Mouse (Mus musculus) layer of hippocampus, adult 9-11 months (tissue): ENCODE measurements at regions not wholly inside any gene's neighbourhood (a gene's known extent, or its start where the extent isn't known, plus 50 kb on each side); places are given as distances from the start of the nearest gene placed in this dataset.

Experiments used
- DNase-seq: peaks from one replicate; pipeline ENCODE4 v3.0.0; 2022

DNA sequence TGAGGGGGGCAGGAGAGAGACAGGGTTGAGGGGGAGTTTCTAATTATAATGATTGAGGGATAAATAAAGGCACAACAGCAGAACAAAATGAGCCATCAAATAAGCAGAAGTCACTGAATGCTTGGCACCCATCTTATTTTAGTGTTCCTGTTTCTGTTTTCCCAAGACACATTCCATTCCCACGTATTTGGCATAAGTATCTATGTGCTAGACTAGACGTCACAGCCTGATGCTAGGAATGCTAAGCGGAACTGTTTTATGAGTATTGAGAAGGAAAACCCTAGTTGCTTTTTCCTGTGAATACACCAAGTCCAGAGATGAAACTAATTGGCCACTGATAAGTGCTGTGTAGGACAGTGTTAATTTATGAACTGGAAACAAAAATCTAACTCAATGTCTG, 772.4 kb upstream of the Cobl start:
- DNase-seq, result peak; percentile 4
